Mouse (Mus musculus) cerebellum, adult 8-10 months (tissue): Measurements from ENCODE around the gene Strip1.
"Not testable (repeated sequence)": the region's sequence is repeated elsewhere in the genome, so short reads cannot be mapped to it uniquely, and the experiment has no call there.

ENCODE experiments used
- DNase-seq: peaks from one replicate; pipeline ENCODE4 v3.0.0; 2022

The Strip1 gene

GRCm38 (mm10) chr3:107631523-107631958 is at the start of gene Strip1:
Gene Strip1, minus strand, starts transcription at chr3:107631694.
- peak; percentile 94 for DNase-seq

- DNase-seq = no peak
These were observed 49.5 kb upstream of the Strip1 start for GRCm38 (mm10) chr3:107680790-107681576.

GRCm38 (mm10) chr3:107671509-107671908 is 40.0 kb upstream of the Strip1 start:
- no peak for DNase-seq

- DNase-seq = no peak
These were observed 39.0 kb upstream of the Strip1 start for GRCm38 (mm10) chr3:107670500-107670899.

- no peak for DNase-seq
These were observed 37.3 kb upstream of the Strip1 start for GRCm38 (mm10) chr3:107668786-107669185.

GRCm38 (mm10) chr3:107667426-107667825 is 35.9 kb upstream of the Strip1 start:
- DNase-seq = no peak

GRCm38 (mm10) chr3:107664641-107665040 is 33.1 kb upstream of the Strip1 start:
- no peak for DNase-seq

GRCm38 (mm10) chr3:107659000-107659399 is 27.5 kb upstream of the Strip1 start:
- no peak for DNase-seq

- DNase-seq = no peak
These were observed 25.4 kb upstream of the Strip1 start for GRCm38 (mm10) chr3:107656888-107657287.

GRCm38 (mm10) chr3:107656151-107656550 is 24.7 kb upstream of the Strip1 start:
- no peak for DNase-seq

GRCm38 (mm10) chr3:107655491-107655890 is 24.0 kb upstream of the Strip1 start:
- DNase-seq = no peak

- no peak for DNase-seq
These were observed 23.4 kb upstream of the Strip1 start for GRCm38 (mm10) chr3:107654861-107655260.

- DNase-seq = no peak
These were observed 21.5 kb upstream of the Strip1 start for GRCm38 (mm10) chr3:107652968-107653367.

GRCm38 (mm10) chr3:107650276-107650675 is 18.8 kb upstream of the Strip1 start:
- not testable (repeated sequence) for DNase-seq

GRCm38 (mm10) chr3:107646947-107647346 is 15.5 kb upstream of the Strip1 start:
- DNase-seq = no peak

GRCm38 (mm10) chr3:107637606-107638172 is 6.2 kb upstream of the Strip1 start:
- no peak for DNase-seq

- DNase-seq = no peak
These were observed 4.7 kb upstream of the Strip1 start for GRCm38 (mm10) chr3:107636236-107636635.

- DNase-seq = no peak
These were observed 4.3 kb upstream of the Strip1 start for GRCm38 (mm10) chr3:107635836-107636235.

- DNase-seq = no peak
These were observed 2.4 kb upstream of the Strip1 start for GRCm38 (mm10) chr3:107633906-107634305.

GRCm38 (mm10) chr3:107632786-107633185 is 1.3 kb upstream of the Strip1 start:
- DNase-seq = no peak

- DNase-seq = no peak
These were observed 592 bp downstream of the Strip1 start, which contains the start of gene Gm10961 for GRCm38 (mm10) chr3:107630682-107631522. Gene Gm10961, plus strand, starts transcription at chr3:107631322.

- no peak for DNase-seq
These were observed 2.1 kb downstream of the Strip1 start for GRCm38 (mm10) chr3:107629411-107629810.

- DNase-seq = no peak
These were observed 2.9 kb downstream of the Strip1 start for GRCm38 (mm10) chr3:107628551-107628950.
